Mouse (Mus musculus) lung, postnatal 0 days (tissue): ENCODE measurements around the gene Spsb4.

Experiments used
- CTCF ChIP-seq: IDR thresholded peaks from 2 replicates; pipeline ENCODE4 v1.5.1; 2016; ENCODE audit warnings: antibody characterized with exemption, mild to moderate bottlenecking
- EP300 ChIP-seq: IDR thresholded peaks from 2 replicates; pipeline ENCODE4 v1.6.1; 2016; ENCODE audit warnings: antibody characterized with exemption, mild to moderate bottlenecking, control low read depth

DNA sequence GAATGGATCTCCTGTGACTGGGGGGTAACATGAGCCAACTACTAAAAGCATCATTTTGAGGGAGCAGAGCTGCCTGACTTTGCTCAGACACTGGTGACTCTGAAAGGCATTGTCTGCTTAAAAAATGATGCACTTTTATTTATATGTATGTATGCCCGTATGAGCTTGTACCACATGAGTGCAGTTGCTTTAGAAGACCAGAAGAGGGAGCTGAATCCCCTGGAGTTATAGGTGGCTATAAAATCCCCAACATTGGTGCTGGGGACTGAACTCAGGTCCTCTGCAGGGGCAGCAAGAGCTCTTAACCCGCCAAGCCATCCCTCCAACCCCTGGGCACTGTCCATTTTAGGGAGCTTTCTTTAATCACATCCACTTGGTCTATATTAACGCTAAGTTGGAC lies 104.6 kb downstream of the Spsb4 start:
- TF ChIP-seq CTCF (no peak), EP300 (no peak)
